Mouse (Mus musculus): ENCODE data around the gene Vwc2l.

- TF ChIP-seq CTCF (IDR thresholded peaks at IDR 0.05; ENCODE audit: extremely low read depth, insufficient read length, insufficient replicate concordance, low read depth, low read length) (no peak), POLR2A (IDR thresholded peaks at IDR 0.05; ENCODE audit: low read depth, low read length) (no peak)
Observed at GRCm38 (mm10) chr1:70933016-70933415, 207.5 kb downstream of the Vwc2l start.

Measured in small intestine, adult 2 months (tissue).